Comparison of ENCODE assay signal across 20 mouse cellular contexts in the genomic region with DNA sequence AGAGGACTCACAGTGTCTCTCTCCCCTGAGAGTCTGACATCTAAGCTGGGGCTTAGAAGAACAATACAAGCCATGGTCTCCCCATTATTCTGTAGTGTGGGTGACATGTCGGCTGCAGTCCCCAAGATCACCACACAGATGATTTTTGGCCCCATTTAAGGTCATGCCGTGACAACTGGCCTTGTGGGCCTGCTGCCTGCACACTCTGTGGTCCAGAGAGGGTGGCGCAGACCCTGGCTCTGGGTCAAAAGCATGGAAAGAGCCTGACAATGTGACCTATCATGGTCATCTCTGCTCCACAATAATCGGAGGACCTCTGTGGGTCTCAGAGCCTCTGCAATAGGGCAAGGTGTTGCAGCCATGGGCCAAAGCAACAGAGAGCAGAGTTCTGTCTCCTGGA. TPM values are rescaled to one million over a fixed set of nuclear protein-coding genes. Genes with fewer than 3 reads are reported as not detected.
DNase-seq lines count a peak whose midpoint lies in the region; ATAC-seq and TF ChIP-seq lines count a peak whose summit lies in the region.
"Had no signal": no experiment of that assay in that cellular context is flagged by ENCODE, and none has a peak within 500 bp of the region (broad histone marks: within the 10 kb centered on the region; RNA-seq: fewer than 3 reads in every experiment).

No protein-coding gene starts in this region.

- ATAC-seq in heart, postnatal 0 days (ENCODE audit: insufficient read depth, low read depth) = no peak
- ATAC-seq in heart, embryonic 12.5 days (ENCODE audit: insufficient number of reproducible peaks, low FRiP score) = no peak
- no peak for ATAC-seq in midbrain, embryonic 11.5 days (ENCODE audit: low FRiP score)
- ATAC-seq: CD4-positive, CD25-positive, alpha-beta regulatory T cell, adult 4 months; forebrain, embryonic 13.5 days; hindbrain, embryonic 16.5 days had no signal

- H3K9ac ChIP-seq in heart, postnatal 0 days (replicated peaks; ENCODE audit: low read depth, low read length) = no peak overlapping the region
- H3K9ac ChIP-seq in heart, embryonic 12.5 days = no peak overlapping the region
- H3K9ac ChIP-seq in midbrain, embryonic 11.5 days (ENCODE audit: low read length) = no peak overlapping the region
- H3K9ac ChIP-seq: forebrain, embryonic 13.5 days; forebrain, postnatal 0 days; heart, embryonic 13.5 days had no signal

- no peak overlapping the region for H3K4me2 ChIP-seq in heart, postnatal 0 days (ENCODE audit: low read depth, low read length)
- no peak overlapping the region for H3K4me2 ChIP-seq in heart, embryonic 12.5 days
- no peak overlapping the region for H3K4me2 ChIP-seq in midbrain, embryonic 11.5 days
- H3K4me2 ChIP-seq: forebrain, embryonic 13.5 days; heart, embryonic 13.5 days had no signal

- no peak for TF ChIP-seq CTCF in heart, postnatal 0 days (IDR thresholded peaks at IDR 0.05; ENCODE audit: low read depth)

- H3K4me3 ChIP-seq in heart, postnatal 0 days (ENCODE audit: low read depth, low read length) = no peak overlapping the region
- no peak overlapping the region for H3K4me3 ChIP-seq in heart, embryonic 12.5 days
- H3K4me3 ChIP-seq in midbrain, embryonic 10.5 days = no peak overlapping the region
- H3K4me3 ChIP-seq in midbrain, embryonic 11.5 days (ENCODE audit: low read depth, low read length) = no peak overlapping the region
- H3K4me3 ChIP-seq: forebrain, embryonic 13.5 days; heart, adult 2 months; heart, embryonic 13.5 days had no signal

- H3K9me3 ChIP-seq in heart, postnatal 0 days (replicated peaks; ENCODE audit: control insufficient read depth, low read length) = no peaks in the 10 kb centered on the region
- H3K9me3 ChIP-seq in heart, embryonic 12.5 days (replicated peaks) = no peaks in the 10 kb centered on the region
- H3K9me3 ChIP-seq in midbrain, embryonic 10.5 days (replicated peaks) = no peaks in the 10 kb centered on the region
- H3K9me3 ChIP-seq in midbrain, embryonic 11.5 days (ENCODE audit: control insufficient read depth, low read length) = no peaks in the 10 kb centered on the region
- H3K9me3 ChIP-seq: forebrain, embryonic 13.5 days; heart, embryonic 13.5 days had no signal

- 79% methylated on average over 4 of the region's 4 CpGs for WGBS in heart, postnatal 0 days
- WGBS in heart, embryonic 12.5 days = 77% methylated on average over 4 of the region's 4 CpGs
- 80% methylated on average over 4 of the region's 4 CpGs for WGBS in midbrain, embryonic 10.5 days
- 81% methylated on average over 4 of the region's 4 CpGs for whole genome bisulfite sequencing in midbrain, embryonic 11.5 days

- no peak for TF ChIP-seq EP300 in heart, postnatal 0 days (IDR thresholded peaks at IDR 0.05; ENCODE audit: low read depth)

- H3K4me1 ChIP-seq in heart, postnatal 0 days (ENCODE audit: control insufficient read depth, insufficient read depth) = peaks cover 5% of the 10 kb centered on the region; the same call in 1 of the 2 replicates
- peaks cover 8% of the 10 kb centered on the region; the same call in 1 of the 2 replicates for H3K4me1 ChIP-seq in heart, embryonic 12.5 days (replicated peaks)
- H3K4me1 ChIP-seq in midbrain, embryonic 10.5 days = peaks cover 13% of the 10 kb centered on the region
- H3K4me1 ChIP-seq in midbrain, embryonic 11.5 days (ENCODE audit: control insufficient read depth, insufficient read depth, low read length) = peaks cover 2% of the 10 kb centered on the region; the same call in 1 of the 2 replicates

- H3K36me3 ChIP-seq in heart, postnatal 0 days (replicated peaks; ENCODE audit: control insufficient read depth, insufficient read depth, low read length) = no peaks in the 10 kb centered on the region
- H3K36me3 ChIP-seq in heart, embryonic 12.5 days = no peaks in the 10 kb centered on the region
- no peaks in the 10 kb centered on the region for H3K36me3 ChIP-seq in midbrain, embryonic 10.5 days
- no peaks in the 10 kb centered on the region for H3K36me3 ChIP-seq in midbrain, embryonic 11.5 days (ENCODE audit: control insufficient read depth, insufficient read depth, low read length)
- H3K36me3 ChIP-seq: heart, embryonic 13.5 days had no signal

- peak; percentile 16 to 66 for DNase-seq in adrenal gland, adult (ENCODE audit: inconsistent age in 2 of 2, low spot score in 1 of 2)
- no peak for DNase-seq in adrenal gland, postnatal 4 days (ENCODE audit: low spot score in 2 of 2)
- DNase-seq in heart, postnatal 0 days (ENCODE audit: low spot score) = no peak
- no peak for DNase-seq in midbrain, embryonic 10.5 days (ENCODE audit: low spot score)
- DNase-seq in midbrain, embryonic 11.5 days (ENCODE audit: low spot score, missing footprints) = no peak
- DNase-seq in layer of hippocampus, postnatal 10 days (ENCODE audit: low spot score in 2 of 2) = no peak
- DNase-seq: B cell, adult 2 months; cerebellum, adult 18-20 months; cerebellum, adult 9-11 months; cerebellum, postnatal 36 days; forebrain, postnatal 0 days; gastrocnemius, postnatal 14 days; heart, adult 2 months; heart, postnatal 14 days; kidney, adult 11 months had no signal

- peak overlapping the region; percentile 44; the same call in 1 of the 2 replicates for H3K27ac ChIP-seq in heart, postnatal 0 days (ENCODE audit: low read depth)
- no peak overlapping the region for H3K27ac ChIP-seq in heart, embryonic 12.5 days (ENCODE audit: poor library complexity, severe bottlenecking)
- H3K27ac ChIP-seq in midbrain, embryonic 10.5 days (replicated peaks) = peak overlapping the region; percentile 49; the same call in 1 of the 2 replicates
- no peak overlapping the region for H3K27ac ChIP-seq in midbrain, embryonic 11.5 days (ENCODE audit: low read depth, low read length)
- H3K27ac ChIP-seq: forebrain, embryonic 13.5 days; heart, embryonic 13.5 days had no signal

- H3K27me3 ChIP-seq in heart, postnatal 0 days (ENCODE audit: control insufficient read depth, insufficient read depth, low read length) = no peaks in the 10 kb centered on the region
- H3K27me3 ChIP-seq in heart, embryonic 12.5 days (replicated peaks) = 0 out of 2 replicates have a peak, but pooled peaks cover 2% of the 10 kb centered on the region
- H3K27me3 ChIP-seq in midbrain, embryonic 10.5 days (ENCODE audit: low read depth, poor library complexity, severe bottlenecking) = no peaks in the 10 kb centered on the region
- H3K27me3 ChIP-seq in midbrain, embryonic 11.5 days (ENCODE audit: control insufficient read depth, insufficient read depth, low read length) = no peaks in the 10 kb centered on the region
- H3K27me3 ChIP-seq: forebrain, embryonic 13.5 days; heart, embryonic 13.5 days had no signal

RNA-seq across cellular contexts. Expression of gene Csf2rb2, which starts 11.8 kb away (rescaled TPM):
- total RNA-seq in adrenal gland, postnatal 4 days (2021) = 1 to 10 TPM; 1.7 to 2.1 TPM
- total RNA-seq in heart, postnatal 0 days (2014; rRNA removed; ENCODE audit: low replicate concordance) = 0.50 and 6.0 TPM in 2 replicates
- 0.19 and 0.23 TPM in 2 replicates for polyA plus RNA-seq in heart, postnatal 0 days (2015; fragmentation: Nextera tagmentation; extraction: Ambion mirVana)
- polyA plus RNA-seq in heart, embryonic 12.5 days (2016; fragmentation: Nextera tagmentation; extraction: Ambion mirVana) = 0.48 and 0.51 TPM in 2 replicates
- 0.29 and 0.37 TPM in 2 replicates for polyA plus RNA-seq in midbrain, embryonic 10.5 days (2016; fragmentation: Nextera tagmentation; extraction: Ambion mirVana)
- polyA plus RNA-seq in midbrain, embryonic 11.5 days (2014; fragmentation: Nextera tagmentation; extraction: Ambion mirVana) = 0.23 and 0.32 TPM in 2 replicates
- total RNA-seq in layer of hippocampus, postnatal 10 days (2021) = 1 to 10 TPM; 2.1 to 3.0 TPM

RNA-seq across cellular contexts. Expression of gene Csf2rb, which starts 31.8 kb away (rescaled TPM):
- 10 to 100 TPM; 10.9 to 13.4 TPM for total RNA-seq in adrenal gland, postnatal 4 days (2021)
- 3.5 and 3.7 TPM in 2 replicates for total RNA-seq in heart, postnatal 0 days (2014; rRNA removed; ENCODE audit: low replicate concordance)
- polyA plus RNA-seq in heart, postnatal 0 days (2015; fragmentation: Nextera tagmentation; extraction: Ambion mirVana) = 0.77 and 0.79 TPM in 2 replicates
- 2.4 and 3.1 TPM in 2 replicates for polyA plus RNA-seq in heart, embryonic 12.5 days (2016; fragmentation: Nextera tagmentation; extraction: Ambion mirVana)
- polyA plus RNA-seq in midbrain, embryonic 10.5 days (2016; fragmentation: Nextera tagmentation; extraction: Ambion mirVana) = 2.7 and 3.5 TPM in 2 replicates
- polyA plus RNA-seq in midbrain, embryonic 11.5 days (2014; fragmentation: Nextera tagmentation; extraction: Ambion mirVana) = 1.5 and 1.8 TPM in 2 replicates
- total RNA-seq in layer of hippocampus, postnatal 10 days (2021) = 1 to 10 TPM; 1.5 to 2.4 TPM

RNA-seq across cellular contexts. Expression of gene Ncf4, which starts 49.1 kb away (rescaled TPM):
- total RNA-seq in adrenal gland, postnatal 4 days (2021) = 1 to 10 TPM; 3.6 to 4.9 TPM
- 1.3 and 2.3 TPM in 2 replicates for total RNA-seq in heart, postnatal 0 days (2014; rRNA removed; ENCODE audit: low replicate concordance)
- polyA plus RNA-seq in heart, postnatal 0 days (2015; fragmentation: Nextera tagmentation; extraction: Ambion mirVana) = 1.5 and 2.2 TPM in 2 replicates
- polyA plus RNA-seq in heart, embryonic 12.5 days (2016; fragmentation: Nextera tagmentation; extraction: Ambion mirVana) = 11.2 and 13.7 TPM in 2 replicates
- 3.5 and 6.6 TPM in 2 replicates for polyA plus RNA-seq in midbrain, embryonic 10.5 days (2016; fragmentation: Nextera tagmentation; extraction: Ambion mirVana)
- polyA plus RNA-seq in midbrain, embryonic 11.5 days (2014; fragmentation: Nextera tagmentation; extraction: Ambion mirVana) = 6.9 and 7.9 TPM in 2 replicates
- 1 to 10 TPM in 1 of 2 experiments, under 1 TPM in 1; 0.41 to 1.0 TPM for total RNA-seq in layer of hippocampus, postnatal 10 days (2021)

Comparison
In these comparisons a context has a peak if more than half of its experiments do, and no peak if none do; other contexts are left out.
1. DNase-seq: peak in adrenal gland, adult (2 of 2); none in adrenal gland, postnatal 4 days (0 of 2), heart, postnatal 0 days (single experiment), midbrain, embryonic 10.5 days (single experiment), midbrain, embryonic 11.5 days (single experiment) and layer of hippocampus, postnatal 10 days (0 of 2).
2. H3K27ac ChIP-seq: peak in heart, postnatal 0 days (single experiment) and midbrain, embryonic 10.5 days (single experiment); none in heart, embryonic 12.5 days (single experiment) and midbrain, embryonic 11.5 days (single experiment).